Mouse (Mus musculus): ENCODE data around the gene Scd2. TPM values are rescaled to one million over a fixed set of nuclear protein-coding genes. Genes with fewer than 3 reads are reported as not detected.

The Scd2 gene
- total and polyA plus RNA-seq, 3 experiments = 47.4 to 593 (median 392) TPM

GRCm38 (mm10) chr19:44257377-44257966, 36.0 kb upstream of the Scd2 start:
- no peaks in the 10 kb centered on the region; a peak in 1 of 4 replicates for H3K4me1 ChIP-seq (ENCODE audit: control insufficient read depth in 1 of 2, insufficient read depth in 2 of 2, low read length in 2 of 2)

GRCm38 (mm10) chr19:44259484-44259883, 34.0 kb upstream of the Scd2 start:
- no peak for DNase-seq (ENCODE audit: low read depth, low spot score)
- Histone ChIP-seq H3K9me3 (replicated peaks; ENCODE audit: insufficient read depth, low read length) (no peaks in the 10 kb centered on the region), H3K4me3 (ENCODE audit: control insufficient read depth in 1 of 2, insufficient read depth in 1 of 2, low read depth in 2 of 2, low read length in 2 of 2) (no peak overlapping the region), H3K27ac (ENCODE audit: control insufficient read depth, low read depth, low read length) (no peak overlapping the region), H3K9ac (ENCODE audit: control insufficient read depth, low read depth, low read length, poor library complexity, severe bottlenecking) (no peak overlapping the region), H3K36me3 (ENCODE audit: control insufficient read depth in 1 of 2, insufficient read depth in 2 of 2, low read length in 2 of 2) (no peaks in the 10 kb centered on the region), H3K4me1 (ENCODE audit: control insufficient read depth in 1 of 2, insufficient read depth in 2 of 2, low read length in 2 of 2) (peaks cover 0 to 4% of the 10 kb centered on the region in 2 experiments; a peak in 2 of 4 replicates), H3K27me3 (ENCODE audit: control insufficient read depth in 1 of 2, insufficient read depth in 2 of 2, low read length in 2 of 2) (no peaks in the 10 kb centered on the region), H3K79me2 (ENCODE audit: control insufficient read depth, insufficient read depth, low read length, poor library complexity) (no peaks in the 10 kb centered on the region)
- TF ChIP-seq TBP (IDR thresholded peaks at IDR 0.05; ENCODE audit: low read depth, low read length) = no peak
- TF ChIP-seq MAX (IDR thresholded peaks at IDR 0.05; ENCODE audit: low read length) = no peak
- no peak for TF ChIP-seq NELFE (IDR thresholded peaks at IDR 0.05; ENCODE audit: low read depth, low read length)
- no peak for TF ChIP-seq HCFC1 (IDR thresholded peaks at IDR 0.05; ENCODE audit: low read depth, low read length)
- peak; percentile 87 for TF ChIP-seq ZNF384 (IDR thresholded peaks at IDR 0.05; ENCODE audit: low read depth, low read length)
- no peak for TF ChIP-seq MEF2A (IDR thresholded peaks at IDR 0.05; ENCODE audit: extremely low read depth, insufficient replicate concordance, low read depth, low read length, poor library complexity, severe bottlenecking)
- TF ChIP-seq GABPA (IDR thresholded peaks at IDR 0.05; ENCODE audit: low read depth, low read length) = no peak
- TF ChIP-seq MYC (IDR thresholded peaks at IDR 0.05; ENCODE audit: low read depth, low read length) = no peak
- TF ChIP-seq MYB (IDR thresholded peaks at IDR 0.05; ENCODE audit: low read depth, low read length) = no peak
- peak; percentile 74 for TF ChIP-seq GATA1 (IDR thresholded peaks at IDR 0.05; ENCODE audit: low read depth, low read length)
- peak in 1 of 2 experiments; percentile 23; a peak in 2 of 4 replicates for TF ChIP-seq EP300 (IDR thresholded peaks at IDR 0.05; ENCODE audit: low read depth in 1 of 2, low read length in 2 of 2)
- TF ChIP-seq MAFK (IDR thresholded peaks at IDR 0.05; ENCODE audit: borderline replicate concordance, low read depth, low read length) = no peak
- no peak for TF ChIP-seq JUND (IDR thresholded peaks at IDR 0.05; ENCODE audit: low read depth, low read length)
- no peak for TF ChIP-seq E2F4 (IDR thresholded peaks at IDR 0.05; ENCODE audit: borderline replicate concordance, low read depth, low read length)
- TF ChIP-seq ETS1 (IDR thresholded peaks at IDR 0.05; ENCODE audit: low read depth, low read length) = peak; percentile 82

More at GRCm38 (mm10) chr19:44257377-44257966, 36.0 kb upstream of the Scd2 start:
- H3K9ac ChIP-seq (ENCODE audit: control insufficient read depth, low read depth, low read length, poor library complexity, severe bottlenecking) = no peak overlapping the region
- H3K36me3 ChIP-seq (ENCODE audit: control insufficient read depth in 1 of 2, insufficient read depth in 2 of 2, low read length in 2 of 2) = no peaks in the 10 kb centered on the region
- no peaks in the 10 kb centered on the region for H3K27me3 ChIP-seq (ENCODE audit: control insufficient read depth in 1 of 2, insufficient read depth in 2 of 2, low read length in 2 of 2)
- H3K27ac ChIP-seq (ENCODE audit: control insufficient read depth, low read depth, low read length) = no peak overlapping the region
- H3K79me2 ChIP-seq (ENCODE audit: control insufficient read depth, insufficient read depth, low read length, poor library complexity) = no peaks in the 10 kb centered on the region
- no peak for DNase-seq (ENCODE audit: low read depth, low spot score)
- no peaks in the 10 kb centered on the region for H3K9me3 ChIP-seq (replicated peaks; ENCODE audit: insufficient read depth, low read length)
- no peak overlapping the region for H3K4me3 ChIP-seq (ENCODE audit: control insufficient read depth in 1 of 2, insufficient read depth in 1 of 2, low read depth in 2 of 2, low read length in 2 of 2)
- TF ChIP-seq ZMIZ1 (IDR thresholded peaks at IDR 0.05; ENCODE audit: low read depth, low read length) (no peak), TBP (IDR thresholded peaks at IDR 0.05; ENCODE audit: low read depth, low read length) (no peak), ELF1 (IDR thresholded peaks at IDR 0.05; ENCODE audit: low read depth, low read length) (no peak), RAD21 (IDR thresholded peaks at IDR 0.05; ENCODE audit: low read depth, low read length) (no peak), TAL1 (IDR thresholded peaks at IDR 0.05; ENCODE audit: low read length) (no peak), GABPA (IDR thresholded peaks at IDR 0.05; ENCODE audit: low read depth, low read length) (no peak), SIN3A (IDR thresholded peaks at IDR 0.05; ENCODE audit: low read length) (no peak), RCOR1 (IDR thresholded peaks at IDR 0.05; ENCODE audit: low read depth, low read length) (no peak), MXI1 (IDR thresholded peaks at IDR 0.05; ENCODE audit: low read depth, low read length) (no peak), ZKSCAN1 (IDR thresholded peaks at IDR 0.05; ENCODE audit: low read depth, low read length) (no peak), POLR2A (IDR thresholded peaks at IDR 0.05; ENCODE audit: control insufficient read depth in 1 of 2, insufficient read depth in 1 of 2, low read depth in 1 of 2, low read length in 2 of 2, poor library complexity in 1 of 2) (no peak), MAX (IDR thresholded peaks at IDR 0.05; ENCODE audit: low read length) (no peak), NELFE (IDR thresholded peaks at IDR 0.05; ENCODE audit: low read depth, low read length) (no peak), BHLHE40 (IDR thresholded peaks at IDR 0.05; ENCODE audit: borderline replicate concordance, low read depth, low read length) (no peak), MYC (IDR thresholded peaks at IDR 0.05; ENCODE audit: low read depth, low read length) (no peak), USF2 (IDR thresholded peaks at IDR 0.05; ENCODE audit: borderline replicate concordance in 1 of 2, insufficient read depth in 1 of 2, low read depth in 1 of 2, low read length in 2 of 2) (no peak), UBTF (IDR thresholded peaks at IDR 0.05; ENCODE audit: borderline replicate concordance, insufficient read depth, low read depth, low read length) (no peak), HCFC1 (IDR thresholded peaks at IDR 0.05; ENCODE audit: low read depth, low read length) (no peak), SMC3 (IDR thresholded peaks at IDR 0.05; ENCODE audit: low read depth, low read length) (no peak), EP300 (IDR thresholded peaks at IDR 0.05; ENCODE audit: low read depth in 1 of 2, low read length in 2 of 2) (no peak)

All from MEL (cell line).